Mouse (Mus musculus) kidney, postnatal 0 days (tissue): ENCODE measurements around the gene Myo3b. TPM values are rescaled to one million over a fixed set of nuclear protein-coding genes. Genes with fewer than 3 reads are reported as not detected.
A peak's percentile ranks its signal among the peaks of the same experiment; 100 is the strongest.

Experiments
- ATAC-seq: fragments of 200-750 bp; cut with Nextera tagmentation; replicated peaks from 2 replicates; pipeline ENCODE4 v1.8.0; 2017; ENCODE audit warnings: low read depth, moderate number of reproducible peaks, moderate TSS enrichment, moderate library complexity; ENCODE audit not compliant: low FRiP score
- DNase-seq: peaks from one replicate; pipeline ENCODE4 v3.0.0-alpha.2; 2016; ENCODE audit warnings: low spot score
- H3K27ac ChIP-seq: fragments of 300-500 bp; sonication (generic); 2 replicates; pipeline ENCODE4 v1.5.1; 2014; ENCODE audit warnings: mild to moderate bottlenecking
- H3K27me3 ChIP-seq: fragments of 300-500 bp; sonication (generic); 2 replicates; pipeline ENCODE4 v1.6.1; 2014; ENCODE audit warnings: low read length, mixed read lengths; ENCODE audit not compliant: insufficient read depth
- H3K36me3 ChIP-seq: fragments of 300-500 bp; sonication (generic); 2 replicates; pipeline ENCODE4 v1.6.1; 2014; ENCODE audit warnings: low read length, mixed read lengths; ENCODE audit not compliant: insufficient read depth
- H3K4me1 ChIP-seq: fragments of 300-500 bp; sonication (generic); replicated peaks from 2 replicates; pipeline ENCODE4 v1.6.1; 2014; ENCODE audit warnings: antibody characterized with exemption, low read length, mixed read lengths; ENCODE audit not compliant: insufficient read depth
- H3K4me2 ChIP-seq: fragments of 300-500 bp; sonication (generic); 2 replicates; pipeline ENCODE4 v1.6.1; 2014; ENCODE audit warnings: mild to moderate bottlenecking, low read length, moderate library complexity, mixed read lengths
- H3K4me3 ChIP-seq: fragments of 300-500 bp; sonication (generic); replicated peaks from 2 replicates; pipeline ENCODE4 v1.5.1; 2014; ENCODE audit warnings: low read depth, low read length
- H3K9ac ChIP-seq: fragments of 300-500 bp; sonication (generic); 2 replicates; pipeline ENCODE4 v1.6.1; 2014; ENCODE audit warnings: low read depth, low read length
- H3K9me3 ChIP-seq: fragments of 300-500 bp; sonication (generic); replicated peaks from 2 replicates; pipeline ENCODE4 v1.6.1; 2016; ENCODE audit warnings: low read length, inconsistent platforms, mixed read lengths
- CTCF ChIP-seq: IDR thresholded peaks from 2 replicates; pipeline ENCODE4 v1.5.1; 2016; ENCODE audit warnings: antibody characterized with exemption, low read depth, mild to moderate bottlenecking, moderate library complexity
- WGBS: fragments of 180-500 bp; shearing (Covaris S2); extraction: QIAGEN DNeasy Blood & Tissue Kit; methylation state at CpG from one replicate; pipeline ENCODE4 v1.1.7; 2014; 5-methylcytosine and 5-hydroxymethylcytosine counted together
- polyA plus RNA-seq: library from polyadenylated mRNA; unstranded; fragments of >200 nt; fragmentation: Nextera tagmentation; extraction: Ambion mirVana; gene quantifications from 2 replicates; pipeline ENCODE4 v1.2.1, GENCODE M21; 2015

Gene Myo3b
- polyA plus RNA-seq, 1 experiment from 2014 or later, result 1.3 TPM

- Histone ChIP-seq H3K4me1 (no peaks in the 10 kb centered on the region), H3K9ac (no peak overlapping the region), H3K36me3 (no peaks in the 10 kb centered on the region), H3K27ac (no peak overlapping the region), H3K9me3 (no peaks in the 10 kb centered on the region), H3K4me3 (no peak overlapping the region), H3K27me3 (no peaks in the 10 kb centered on the region), H3K4me2 (no peak overlapping the region)
- ATAC-seq (no peak; the same call in 1 of the 2 replicates), DNase-seq (peak; percentile 88)
- peak; percentile 73 for TF ChIP-seq CTCF
- 13% methylated on average over 8 of the region's 8 CpGs for WGBS
These were observed 220.6 kb downstream of the Myo3b start for GRCm38 (mm10) chr2:70259357-70260000.

- Histone ChIP-seq H3K9ac (no peak overlapping the region), H3K36me3 (no peaks in the 10 kb centered on the region), H3K27ac (no peak overlapping the region), H3K4me1 (no peaks in the 10 kb centered on the region), H3K4me3 (no peak overlapping the region), H3K27me3 (no peaks in the 10 kb centered on the region), H3K9me3 (no peaks in the 10 kb centered on the region), H3K4me2 (no peak overlapping the region)
- ATAC-seq, result no peak
- no peak for TF ChIP-seq CTCF
- WGBS, result 84% methylated on average over 2 of the region's 2 CpGs
- DNase-seq, result no peak
These were observed 221.8 kb downstream of the Myo3b start for GRCm38 (mm10) chr2:70260646-70261195.

GRCm38 (mm10) chr2:70261703-70262564 is 223.0 kb downstream of the Myo3b start:
- Histone ChIP-seq H3K27me3 (no peaks in the 10 kb centered on the region), H3K4me2 (peak overlapping the region; percentile 16; the same call in 1 of the 2 replicates), H3K9ac (no peak overlapping the region), H3K4me3 (no peak overlapping the region), H3K4me1 (no peaks in the 10 kb centered on the region), H3K36me3 (no peaks in the 10 kb centered on the region), H3K27ac (no peak overlapping the region), H3K9me3 (no peaks in the 10 kb centered on the region)
- ATAC-seq (peak; percentile 7; the same call in 1 of the 2 replicates), DNase-seq (peak; percentile 24)
- WGBS, result 65% methylated on average over 8 of the region's 8 CpGs
- TF ChIP-seq CTCF, result no peak

- H3K36me3 ChIP-seq, result no peaks in the 10 kb centered on the region
- H3K9me3 ChIP-seq, result no peaks in the 10 kb centered on the region
- H3K4me1 ChIP-seq, result no peaks in the 10 kb centered on the region
- WGBS, result 14% methylated on average over 9 of the region's 9 CpGs
- H3K27ac ChIP-seq, result no peak overlapping the region
- peak; percentile 58 for DNase-seq
- H3K4me3 ChIP-seq, result no peak overlapping the region
- ATAC-seq, result no peak
- H3K4me2 ChIP-seq, result peak overlapping the region; percentile 16; the same call in 1 of the 2 replicates
- TF ChIP-seq CTCF, result no peak
- H3K9ac ChIP-seq, result no peak overlapping the region
- H3K27me3 ChIP-seq, result no peaks in the 10 kb centered on the region
These were observed 223.7 kb downstream of the Myo3b start for GRCm38 (mm10) chr2:70262565-70263082.

DNA sequence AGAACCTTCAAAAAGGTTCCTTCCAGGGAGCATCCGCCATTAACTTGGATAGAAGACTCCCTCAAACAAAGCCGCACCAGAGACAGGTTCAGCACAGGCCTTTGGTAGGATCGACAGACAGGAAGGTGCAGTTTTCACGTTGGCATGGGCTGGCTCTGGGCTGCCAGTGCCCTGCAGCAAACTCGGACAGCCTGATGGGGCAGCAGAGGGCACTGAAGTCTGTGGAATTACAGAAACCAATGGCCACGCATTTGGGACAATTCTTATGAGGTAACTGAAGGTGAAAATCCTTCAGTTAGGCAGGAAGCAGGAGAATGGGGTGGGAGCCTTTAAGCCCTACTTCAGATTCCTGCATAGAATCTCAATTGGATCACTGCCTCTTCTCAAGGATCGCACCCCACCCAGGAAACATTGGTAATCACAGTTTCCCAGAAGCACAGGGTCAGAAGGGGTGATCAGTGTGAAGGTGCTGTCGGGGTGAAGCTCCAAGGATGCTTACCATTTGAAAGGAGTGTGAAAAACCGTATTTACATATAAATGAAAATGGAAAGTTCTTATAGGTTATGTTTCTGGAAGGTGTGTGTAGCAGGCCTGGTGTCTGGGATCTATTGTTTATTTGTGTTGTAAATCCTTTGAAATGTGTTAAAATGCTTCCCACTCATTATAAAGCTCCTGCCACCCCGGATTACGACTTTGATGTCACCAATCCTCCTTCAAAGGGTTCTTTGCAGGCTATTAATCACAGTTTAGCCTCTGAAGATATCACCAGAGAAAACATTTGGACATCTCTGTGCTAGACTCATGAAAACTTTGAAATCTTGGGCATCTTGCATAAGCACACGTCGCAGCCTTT is 239.7 kb downstream of the Myo3b start:
- H3K27ac ChIP-seq, result no peak overlapping the region
- no peaks in the 10 kb centered on the region for H3K36me3 ChIP-seq
- no peak overlapping the region for H3K4me2 ChIP-seq
- H3K9ac ChIP-seq, result no peak overlapping the region
- H3K27me3 ChIP-seq, result no peaks in the 10 kb centered on the region
- DNase-seq (peak; percentile 58), ATAC-seq (no peak)
- no peaks in the 10 kb centered on the region for H3K9me3 ChIP-seq
- no peaks in the 10 kb centered on the region for H3K4me1 ChIP-seq
- peak; percentile 65 for TF ChIP-seq CTCF
- no peak overlapping the region for H3K4me3 ChIP-seq
- WGBS, result 16% methylated on average over 13 of the region's 13 CpGs
